ENCODE assay signal across 8 mouse cellular contexts in the genomic region with DNA sequence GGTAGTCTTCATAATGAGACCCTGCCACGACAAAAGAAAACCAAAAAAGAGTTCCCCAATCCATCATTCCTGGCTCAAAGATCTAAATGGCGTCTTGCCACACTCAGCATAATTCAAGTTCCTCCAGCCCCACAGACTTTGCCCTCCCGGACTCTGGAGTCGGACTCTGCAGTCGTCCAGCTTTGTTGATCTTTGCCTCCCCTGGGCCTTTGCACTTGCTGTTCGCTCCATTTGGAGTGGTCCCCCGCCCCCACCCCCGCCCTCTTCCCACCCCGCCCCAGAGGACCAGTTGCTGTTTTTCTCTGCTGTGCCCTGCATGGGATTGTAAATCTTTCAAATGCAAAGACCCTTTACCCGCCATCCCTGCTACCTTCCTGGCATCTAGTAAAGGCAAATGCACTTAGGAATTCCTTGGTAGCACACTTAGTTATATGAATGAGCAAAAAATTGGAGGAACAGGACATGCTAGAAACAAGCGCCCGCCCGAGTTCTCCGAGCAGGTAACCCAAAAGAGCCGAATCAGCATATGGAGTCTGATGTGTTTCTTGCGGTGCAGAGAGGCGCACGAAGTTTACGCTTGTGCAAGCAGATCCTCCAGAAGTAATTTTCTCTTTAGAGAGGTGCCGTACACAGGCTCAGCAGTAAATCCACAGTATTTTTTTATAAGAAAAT. TPM values are rescaled to one million over a fixed set of nuclear protein-coding genes. Genes with fewer than 3 reads are reported as not detected.
DNase-seq lines count a peak whose midpoint lies in the region; ATAC-seq and TF ChIP-seq lines count a peak whose summit lies in the region.

No protein-coding gene starts in this region.

- TF ChIP-seq POLR2A in small intestine, adult 2 months (IDR thresholded peaks at IDR 0.05; ENCODE audit: low read depth, low read length) = no peak

- peak overlapping the region; percentile 47 for H3K4me2 ChIP-seq in hindbrain, embryonic 12.5 days (replicated peaks)
- peak overlapping the region; percentile 48 for H3K4me2 ChIP-seq in limb, embryonic 12.5 days

- no peak overlapping the region for H3K27ac ChIP-seq in layer of hippocampus, adult 2 months
- H3K27ac ChIP-seq in hindbrain, embryonic 12.5 days = no peak overlapping the region
- no peak overlapping the region for H3K27ac ChIP-seq in limb, embryonic 12.5 days
- H3K27ac ChIP-seq in small intestine, adult 2 months (ENCODE audit: insufficient read depth, low read depth, low read length) = peak overlapping the region; percentile 44; the same call in 1 of the 2 replicates

- no peak overlapping the region for H3K9ac ChIP-seq in hindbrain, embryonic 12.5 days
- no peak overlapping the region; the same call in 1 of the 2 replicates for H3K9ac ChIP-seq in limb, embryonic 12.5 days (replicated peaks)

- WGBS in hindbrain, embryonic 12.5 days = 25% methylated on average over 20 of the region's 20 CpGs
- WGBS in limb, embryonic 12.5 days = 35% methylated on average over 20 of the region's 20 CpGs
- WGBS in small intestine, adult 2 months = 49% methylated on average over 20 of the region's 20 CpGs

- H3K36me3 ChIP-seq in hindbrain, embryonic 12.5 days = no peaks in the 10 kb centered on the region
- no peaks in the 10 kb centered on the region for H3K36me3 ChIP-seq in limb, embryonic 12.5 days
- no peaks in the 10 kb centered on the region for H3K36me3 ChIP-seq in small intestine, adult 2 months (ENCODE audit: control insufficient read depth, insufficient read depth, low read length)

- peaks cover 10% of the 10 kb centered on the region; the same call in 1 of the 2 replicates for H3K27me3 ChIP-seq in hindbrain, embryonic 12.5 days
- peaks cover 2% of the 10 kb centered on the region; the same call in 1 of the 2 replicates for H3K27me3 ChIP-seq in limb, embryonic 12.5 days
- H3K27me3 ChIP-seq in small intestine, adult 2 months (ENCODE audit: control insufficient read depth, insufficient read depth, low read length) = no peaks in the 10 kb centered on the region

- no peak for TF ChIP-seq CTCF in layer of hippocampus, adult 2 months (conservative IDR thresholded peaks at IDR 0.05)
- no peak for TF ChIP-seq CTCF in small intestine, adult 2 months (IDR thresholded peaks at IDR 0.05; ENCODE audit: extremely low read depth, insufficient read length, insufficient replicate concordance, low read depth, low read length)

- no peaks in the 10 kb centered on the region for H3K9me3 ChIP-seq in hindbrain, embryonic 12.5 days (replicated peaks)
- H3K9me3 ChIP-seq in limb, embryonic 12.5 days = no peaks in the 10 kb centered on the region

- no peak for ATAC-seq in hindbrain, embryonic 12.5 days (ENCODE audit: low FRiP score)
- ATAC-seq in limb, embryonic 12.5 days (ENCODE audit: insufficient number of reproducible peaks, insufficient read depth, low FRiP score, low TSS enrichment, low read depth) = no peak

- H3K4me3 ChIP-seq in layer of hippocampus, adult 2 months = peak overlapping the region; percentile 20; the same call in 1 of the 2 replicates
- peak overlapping the region; percentile 15 for H3K4me3 ChIP-seq in hindbrain, embryonic 12.5 days
- H3K4me3 ChIP-seq in limb, embryonic 12.5 days (replicated peaks) = peak overlapping the region; percentile 19; the same call in 1 of the 2 replicates
- no peak overlapping the region for H3K4me3 ChIP-seq in small intestine, adult 2 months (ENCODE audit: low read depth, low read length)

- DNase-seq in layer of hippocampus, adult 2 months (ENCODE audit: low spot score in 2 of 2) = no peak
- no peak for DNase-seq in layer of hippocampus, postnatal 14 days (ENCODE audit: low spot score in 2 of 2)
- no peak for DNase-seq in T-cell, adult 2 months (ENCODE audit: low spot score)
- no peak for DNase-seq in frontal cortex, postnatal 25 days (ENCODE audit: low spot score in 2 of 2)
- DNase-seq in MN1 (ENCODE audit: low spot score) = no peak

- peaks cover 8% of the 10 kb centered on the region for H3K4me1 ChIP-seq in hindbrain, embryonic 12.5 days
- H3K4me1 ChIP-seq in limb, embryonic 12.5 days (replicated peaks) = peaks cover 12% of the 10 kb centered on the region; the same call in 1 of the 2 replicates
- H3K4me1 ChIP-seq in small intestine, adult 2 months (ENCODE audit: control insufficient read depth, insufficient read depth, insufficient read length, low read length) = peaks cover 14% of the 10 kb centered on the region

RNA-seq across cellular contexts. Expression of gene Zfp281, which starts 54.9 kb away (rescaled TPM):
- total RNA-seq in layer of hippocampus, adult 2 months (2021) = 10 to 100 TPM; 34.6 to 37.9 TPM
- total RNA-seq in layer of hippocampus, postnatal 14 days (2021) = 10 to 100 TPM; 30.7 to 31.3 TPM
- polyA plus RNA-seq in hindbrain, embryonic 12.5 days (2016; fragmentation: Nextera tagmentation; extraction: Ambion mirVana) = 33.6 and 37.0 TPM in 2 replicates
- 31.3 and 33.3 TPM in 2 replicates for polyA plus RNA-seq in limb, embryonic 12.5 days (2016; fragmentation: Nextera tagmentation; extraction: Ambion mirVana)
- 0.42 and 0.63 TPM in 2 replicates for polyA plus RNA-seq in small intestine, adult 2 months (2012; rRNA removed)

Comparison
In these comparisons a context has a peak if more than half of its experiments do, and no peak if none do; other contexts are left out.
1. RNA of gene Zfp281, which starts 54.9 kb away (polyA plus RNA-seq): 33.6 to 37.0 TPM in hindbrain, embryonic 12.5 days and 31.3 to 33.3 TPM in limb, embryonic 12.5 days; 0.42 to 0.63 TPM in small intestine, adult 2 months; every median in the first group is over 10 times any median in the second.